Mouse (Mus musculus) limb, embryonic 14.5 days (tissue): ENCODE data around the gene Cldn9. TPM values are rescaled to one million over a fixed set of nuclear protein-coding genes. Genes with fewer than 3 reads are reported as not detected.

ENCODE experiments used
- ATAC-seq: fragments of 200-750 bp; cut with Nextera tagmentation; 2 replicates; pipeline ENCODE4 v1.8.0; 2017; ENCODE audit warnings: low read depth, moderate number of reproducible peaks, moderate TSS enrichment; ENCODE audit not compliant: low FRiP score
- DNase-seq: peaks from one replicate; pipeline ENCODE4 v3.0.0-alpha.2; 2015; ENCODE audit warnings: low spot score
- H3K27ac ChIP-seq: fragments of 300-500 bp; sonication (generic); replicated peaks from 2 replicates; pipeline ENCODE4 v1.5.1; 2014; ENCODE audit warnings: low read depth, mild to moderate bottlenecking, low read length, moderate library complexity, mixed read lengths
- H3K27me3 ChIP-seq: fragments of 300-500 bp; sonication (generic); 2 replicates; pipeline ENCODE4 v1.6.1; 2014; ENCODE audit warnings: low read length, mixed read lengths; ENCODE audit not compliant: control insufficient read depth, insufficient read depth
- H3K36me3 ChIP-seq: fragments of 300-500 bp; sonication (generic); 2 replicates; pipeline ENCODE4 v1.6.1; 2014; ENCODE audit warnings: mild to moderate bottlenecking, low read length, moderate library complexity, mixed read lengths; ENCODE audit not compliant: control insufficient read depth, insufficient read depth
- H3K4me1 ChIP-seq: fragments of 300-500 bp; sonication (generic); 2 replicates; pipeline ENCODE4 v1.6.1; 2014; ENCODE audit warnings: antibody characterized with exemption, low read length, mixed read lengths; ENCODE audit not compliant: control insufficient read depth, insufficient read depth
- H3K4me2 ChIP-seq: fragments of 300-500 bp; sonication (generic); replicated peaks from 2 replicates; pipeline ENCODE4 v1.6.1; 2014; ENCODE audit warnings: low read depth, mild to moderate bottlenecking, low read length, moderate library complexity; ENCODE audit not compliant: severe bottlenecking
- H3K4me3 ChIP-seq: fragments of 300-500 bp; sonication (generic); replicated peaks from 2 replicates; pipeline ENCODE4 v1.5.1; 2014; ENCODE audit warnings: low read length
- H3K9ac ChIP-seq: fragments of 300-500 bp; sonication (generic); 2 replicates; pipeline ENCODE4 v1.6.1; 2014; ENCODE audit warnings: mild to moderate bottlenecking, low read depth, low read length, moderate library complexity; ENCODE audit not compliant: severe bottlenecking
- H3K9me3 ChIP-seq: fragments of 300-500 bp; sonication (generic); 2 replicates; pipeline ENCODE4 v1.6.1; 2016; ENCODE audit warnings: low read length; ENCODE audit not compliant: control insufficient read depth
- POLR2A ChIP-seq: fragments of 200-500 bp; IDR thresholded peaks from 2 replicates; pipeline ENCODE4 v1.8.0; 2012; ENCODE audit warnings: inconsistent platforms, mild to moderate bottlenecking, moderate library complexity, borderline replicate concordance; ENCODE audit not compliant: insufficient read depth, insufficient read length; ENCODE audit errors: extremely low read depth
- WGBS: fragments of 180-500 bp; shearing (Covaris S2); extraction: QIAGEN DNeasy Blood & Tissue Kit; methylation state at CpG from one replicate; pipeline ENCODE4 v1.1.7; 2014; 5-methylcytosine and 5-hydroxymethylcytosine counted together
- polyA plus RNA-seq, 2 experiments: library from polyadenylated mRNA; depleted of rRNA in 1 of 2; stranded (reverse) in 1 of 2; unstranded in 1 of 2; fragments of >200 nt; fragmentation: Nextera tagmentation in 1 of 2; extraction: Ambion mirVana in 1 of 2; gene quantifications; 2 replicates each; pipeline versions ENCODE4 v1.2.1 to v1.2.3; 2012 to 2014

Gene Cldn9
- polyA plus RNA-seq, 2 experiments: 4.0 to 5.9 TPM

DNA sequence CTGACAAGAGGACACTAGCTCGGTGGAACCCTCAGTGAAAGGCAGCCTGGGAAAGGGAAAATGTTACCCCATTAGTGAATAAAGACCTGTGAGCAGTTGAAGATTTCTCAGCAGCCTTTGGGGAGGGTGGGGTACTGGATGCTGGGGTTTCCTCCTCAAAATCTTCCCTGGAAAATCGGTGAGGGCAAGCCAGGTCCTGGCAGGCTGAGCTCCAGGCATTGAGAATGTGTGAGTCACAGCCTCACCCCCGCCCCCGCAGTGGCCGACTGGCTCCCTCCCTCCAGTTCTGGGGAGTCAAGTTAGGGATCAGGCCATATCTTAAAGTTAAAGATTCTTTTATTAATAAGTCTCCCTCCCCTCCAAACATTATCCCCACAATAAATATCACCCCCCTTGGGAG, 8.7 kb downstream of the Cldn9 start:
- ATAC-seq (no peak), DNase-seq (no peak)
- peaks cover 4% of the 10 kb centered on the region for H3K36me3 ChIP-seq
- TF ChIP-seq POLR2A: no peak
- peak overlapping the region; percentile 96 for H3K4me2 ChIP-seq
- WGBS: 22% methylated on average over 5 of the region's 5 CpGs
- H3K9ac ChIP-seq: no peak overlapping the region
- 0 out of 2 replicates have a peak overlapping the region, but pooled peaks have one; percentile 5 for H3K27ac ChIP-seq
- peaks cover 39% of the 10 kb centered on the region for H3K4me1 ChIP-seq
- H3K9me3 ChIP-seq: no peaks in the 10 kb centered on the region
- peaks cover 23% of the 10 kb centered on the region for H3K27me3 ChIP-seq
- peak overlapping the region; percentile 62; the same call in 1 of the 2 replicates for H3K4me3 ChIP-seq

DNA sequence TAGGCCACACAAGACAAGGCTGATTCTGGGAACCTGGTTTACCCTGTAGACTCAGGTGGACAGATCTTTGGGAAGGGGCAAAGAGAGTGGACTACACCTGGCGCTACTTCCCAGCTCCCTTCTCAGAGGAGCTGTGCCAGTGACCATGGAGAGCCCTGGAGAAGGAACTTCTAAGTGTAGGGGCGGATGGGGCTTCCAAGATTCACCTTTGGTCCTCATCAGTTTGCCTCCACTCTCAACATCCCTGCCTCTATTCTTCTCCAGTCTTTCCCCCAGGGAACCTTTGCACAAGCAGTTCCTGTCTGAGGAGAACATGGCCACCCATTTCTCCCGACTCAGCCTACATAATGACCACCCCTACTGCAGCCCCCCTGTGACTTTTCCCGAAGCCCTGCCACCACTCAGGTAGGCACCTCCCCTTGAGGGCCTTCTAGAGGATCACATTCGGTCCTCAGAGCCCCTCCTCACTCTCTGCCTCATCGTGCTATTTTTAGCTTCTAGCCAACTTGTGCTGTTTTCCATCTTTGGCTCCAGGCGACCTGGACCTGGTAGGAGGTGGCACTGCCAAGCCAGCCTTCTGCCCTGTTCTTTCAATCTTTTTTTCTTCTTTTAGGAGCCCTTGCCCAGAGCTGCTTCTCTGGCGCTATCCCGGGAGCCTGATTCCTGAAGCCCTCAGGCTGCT, 9.4 kb downstream of the Cldn9 start:
- peak overlapping the region; percentile 96 for H3K4me2 ChIP-seq
- 34% methylated on average over 8 of the region's 9 CpGs for WGBS
- no peak overlapping the region; the same call in 1 of the 2 replicates for H3K27ac ChIP-seq
- H3K9me3 ChIP-seq: no peaks in the 10 kb centered on the region
- H3K9ac ChIP-seq: peak overlapping the region; percentile 60
- ATAC-seq (no peak), DNase-seq (no peak)
- H3K36me3 ChIP-seq: peaks cover 11% of the 10 kb centered on the region
- H3K27me3 ChIP-seq: peaks cover 16% of the 10 kb centered on the region
- no peak for TF ChIP-seq POLR2A
- peak overlapping the region; percentile 62 for H3K4me3 ChIP-seq
- peaks cover 36% of the 10 kb centered on the region for H3K4me1 ChIP-seq

GRCm38 (mm10) chr17:23673424-23674073, 10.3 kb downstream of the Cldn9 start, which contains the start of the genes Hcfc1r1 and Thoc6:
Hcfc1r1 (plus strand) TSS chr17:23673596.
Thoc6 (minus strand) TSS chr17:23673882.
- Histone ChIP-seq H3K4me1 (peaks cover 32% of the 10 kb centered on the region), H3K36me3 (peaks cover 19% of the 10 kb centered on the region), H3K9me3 (no peaks in the 10 kb centered on the region), H3K4me3 (peak within 1 kb of the TSS; percentile 62), H3K27me3 (peaks cover 7% of the 10 kb centered on the region; the same call in 1 of the 2 replicates), H3K9ac (peak within 1 kb of the TSS; percentile 60), H3K4me2 (peak within 1 kb of the TSS; percentile 96), H3K27ac (peak within 1 kb of the TSS; percentile 81)
- DNase-seq: peak; percentile 95
- TF ChIP-seq POLR2A: 0 out of 2 replicates have a peak, but pooled peaks have one; percentile 48
- peak; percentile 91 for ATAC-seq
- under 1% methylated on average over 45 of the region's 45 CpGs for WGBS

GRCm38 (mm10) chr17:23672761-23673160, 11.1 kb downstream of the Cldn9 start:
- TF ChIP-seq POLR2A: no peak
- H3K4me2 ChIP-seq: peak overlapping the region; percentile 96
- 62% methylated on average over 3 of the region's 3 CpGs for WGBS
- DNase-seq (no peak), ATAC-seq (no peak)
- H3K4me1 ChIP-seq: peaks cover 31% of the 10 kb centered on the region
- H3K27me3 ChIP-seq: peaks cover 7% of the 10 kb centered on the region; the same call in 1 of the 2 replicates
- H3K9ac ChIP-seq: no peak overlapping the region
- peak overlapping the region; percentile 62 for H3K4me3 ChIP-seq
- peaks cover 27% of the 10 kb centered on the region for H3K36me3 ChIP-seq
- no peak overlapping the region for H3K27ac ChIP-seq
- H3K9me3 ChIP-seq: no peaks in the 10 kb centered on the region

DNA sequence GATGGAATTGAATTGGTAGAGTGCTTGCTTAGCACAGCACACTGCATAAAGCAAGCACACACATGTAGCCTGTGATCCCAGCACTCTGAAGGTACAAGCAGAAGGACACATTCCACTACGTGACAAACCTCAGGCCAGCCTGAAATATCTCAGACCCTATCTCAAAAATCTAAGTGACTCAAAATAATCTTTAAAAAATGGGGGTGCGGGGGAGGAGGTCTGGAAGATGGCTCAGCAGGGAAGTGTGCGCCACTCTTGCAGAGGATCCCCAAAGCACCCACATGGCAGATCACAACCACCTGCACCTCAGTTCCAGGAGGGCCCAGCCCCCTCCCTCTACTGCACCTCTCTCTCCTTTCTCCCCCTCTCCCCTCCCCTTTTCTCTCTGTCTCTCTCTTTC, 12.3 kb downstream of the Cldn9 start:
- no peak overlapping the region for H3K4me2 ChIP-seq

More for the DNA sequence above, 12.3 kb downstream of the Cldn9 start:
- 97% methylated on average over 3 of the region's 3 CpGs for WGBS
- no peak overlapping the region for H3K4me3 ChIP-seq
- H3K9me3 ChIP-seq: no peaks in the 10 kb centered on the region
- ATAC-seq (no peak), DNase-seq (no peak)
- no peak overlapping the region for H3K27ac ChIP-seq
- no peak for TF ChIP-seq POLR2A
- H3K9ac ChIP-seq: no peak overlapping the region
- peaks cover 28% of the 10 kb centered on the region for H3K36me3 ChIP-seq
- H3K4me1 ChIP-seq: peaks cover 24% of the 10 kb centered on the region
- H3K27me3 ChIP-seq: peaks cover 6% of the 10 kb centered on the region; the same call in 1 of the 2 replicates
